In the genomic region with DNA sequence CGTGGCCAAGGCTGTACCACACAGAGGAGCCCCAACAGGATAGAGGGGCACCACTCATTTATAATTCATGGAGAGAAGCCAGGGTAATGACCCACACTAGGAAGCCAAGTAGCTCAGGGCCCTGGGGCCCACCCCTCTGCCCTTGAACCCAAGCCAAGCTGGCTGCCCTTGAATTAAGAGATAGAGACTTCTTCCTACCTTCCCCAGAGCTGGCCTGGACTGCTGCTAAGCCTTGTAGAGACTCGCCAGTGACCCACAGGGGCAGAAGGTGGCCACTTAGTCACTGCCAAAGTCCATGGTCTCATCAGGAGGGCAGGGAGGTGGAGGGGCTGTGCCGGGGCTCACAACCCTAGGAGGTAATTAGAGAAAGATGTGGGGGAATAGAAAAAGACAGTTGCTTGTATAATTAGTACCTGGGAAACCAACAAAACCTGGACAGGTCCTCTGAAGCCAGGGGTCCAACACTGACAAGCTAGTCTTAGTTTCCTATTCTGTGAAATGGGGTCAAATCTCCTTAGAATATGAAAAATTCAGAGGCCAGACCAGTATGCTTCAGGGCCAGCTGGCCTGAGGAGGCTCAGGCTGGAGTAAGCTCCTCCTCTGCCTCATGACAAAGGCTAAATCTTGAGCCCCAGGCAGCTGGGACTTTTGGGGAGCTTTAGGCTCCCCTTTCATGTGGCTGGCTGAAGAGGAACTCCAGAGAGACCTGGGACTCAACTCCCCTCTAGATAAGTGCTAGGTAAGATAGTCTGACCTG, we compare ENCODE assay signal across 9 mouse cellular contexts. TPM values are rescaled to one million over a fixed set of nuclear protein-coding genes. Genes with fewer than 3 reads are reported as not detected.
DNase-seq lines count a peak whose midpoint lies in the region; ATAC-seq lines count a peak whose summit lies in the region.
"Had no signal": no experiment of that assay in that cellular context is flagged by ENCODE, and none has a peak within 500 bp of the region (broad histone marks: within the 10 kb centered on the region; RNA-seq: fewer than 3 reads in every experiment).

No protein-coding gene starts in this region.

- no peak for ATAC-seq in forebrain, embryonic 11.5 days (replicated peaks; ENCODE audit: low FRiP score)
- no peak for ATAC-seq in limb, embryonic 12.5 days (ENCODE audit: insufficient number of reproducible peaks, insufficient read depth, low FRiP score, low TSS enrichment, low read depth)

- WGBS in forebrain, embryonic 10.5 days: 77% methylated on average over 3 of the region's 3 CpGs
- WGBS in forebrain, embryonic 11.5 days: 71% methylated on average over 3 of the region's 3 CpGs
- 52% methylated on average over 3 of the region's 3 CpGs for WGBS in limb, embryonic 12.5 days

- H3K4me1 ChIP-seq in forebrain, embryonic 10.5 days: peaks cover 33% of the 10 kb centered on the region
- H3K4me1 ChIP-seq in forebrain, embryonic 11.5 days (replicated peaks; ENCODE audit: control insufficient read depth, insufficient read depth, low read length): peaks cover 11% of the 10 kb centered on the region
- peaks cover 30% of the 10 kb centered on the region for H3K4me1 ChIP-seq in limb, embryonic 12.5 days (replicated peaks)

- intact Hi-C loops in left cerebral cortex, postnatal 25 days (cut with DNase I): no loop called here

- no peak for DNase-seq in forebrain, embryonic 10.5 days (ENCODE audit: extremely low spot score, low spot score)
- DNase-seq in forebrain, embryonic 11.5 days (ENCODE audit: low spot score): no peak
- peak; percentile 22 to 26 for DNase-seq in spleen, postnatal 10 days (ENCODE audit: low spot score in 2 of 2)
- DNase-seq in spleen, adult 18-20 months: no peak
- DNase-seq in layer of hippocampus, adult 11-12 months (ENCODE audit: low spot score): no peak
- no peak for DNase-seq in left cerebral cortex, postnatal 25 days (ENCODE audit: low spot score in 2 of 2)
- DNase-seq in lung, postnatal 14 days: no peak

- H3K4me2 ChIP-seq in forebrain, embryonic 11.5 days (ENCODE audit: low read depth, low read length, severe bottlenecking): no peak overlapping the region
- H3K4me2 ChIP-seq in limb, embryonic 12.5 days: peak overlapping the region; percentile 82

- H3K9me3 ChIP-seq in forebrain, embryonic 10.5 days: no peaks in the 10 kb centered on the region
- H3K9me3 ChIP-seq in forebrain, embryonic 11.5 days (ENCODE audit: control insufficient read depth, low read length): no peaks in the 10 kb centered on the region
- no peaks in the 10 kb centered on the region for H3K9me3 ChIP-seq in limb, embryonic 12.5 days

- H3K9ac ChIP-seq in forebrain, embryonic 11.5 days (ENCODE audit: low read length): no peak overlapping the region
- no peak overlapping the region for H3K9ac ChIP-seq in limb, embryonic 12.5 days (replicated peaks)

- H3K27me3 ChIP-seq in forebrain, embryonic 10.5 days (ENCODE audit: poor library complexity, severe bottlenecking): no peaks in the 10 kb centered on the region
- no peaks in the 10 kb centered on the region for H3K27me3 ChIP-seq in forebrain, embryonic 11.5 days (ENCODE audit: control insufficient read depth, insufficient read depth, low read length)
- H3K27me3 ChIP-seq in limb, embryonic 12.5 days: no peaks in the 10 kb centered on the region

- H3K36me3 ChIP-seq in forebrain, embryonic 10.5 days (replicated peaks): peaks cover 67% of the 10 kb centered on the region
- peaks cover 27% of the 10 kb centered on the region for H3K36me3 ChIP-seq in forebrain, embryonic 11.5 days (ENCODE audit: control insufficient read depth, insufficient read depth, low read length)
- H3K36me3 ChIP-seq in limb, embryonic 12.5 days: peaks cover 52% of the 10 kb centered on the region

- H3K4me3 ChIP-seq in forebrain, embryonic 10.5 days: peak overlapping the region; percentile 93
- no peak overlapping the region for H3K4me3 ChIP-seq in forebrain, embryonic 11.5 days (ENCODE audit: low read depth, low read length)
- H3K4me3 ChIP-seq in limb, embryonic 12.5 days (replicated peaks): peak overlapping the region; percentile 94

- H3K27ac ChIP-seq in forebrain, embryonic 10.5 days: peak overlapping the region; percentile 100; the same call in 1 of the 2 replicates
- H3K27ac ChIP-seq in forebrain, embryonic 11.5 days (ENCODE audit: low read depth, low read length): no peak overlapping the region
- H3K27ac ChIP-seq in limb, embryonic 12.5 days: 0 out of 2 replicates have a peak overlapping the region, but pooled peaks have one; percentile 3

RNA-seq across cellular contexts. Expression of a gene that starts 9.4 kb away (rescaled TPM):
- 88.6 and 106 TPM in 2 replicates for polyA plus RNA-seq in forebrain, embryonic 10.5 days (2016; fragmentation: Nextera tagmentation; extraction: Ambion mirVana)
- polyA plus RNA-seq in forebrain, embryonic 11.5 days (2014; fragmentation: Nextera tagmentation; extraction: Ambion mirVana): 124 and 126 TPM in 2 replicates
- polyA plus RNA-seq in limb, embryonic 12.5 days (2016; fragmentation: Nextera tagmentation; extraction: Ambion mirVana): 70.0 and 71.8 TPM in 2 replicates
- 100 to 1,000 TPM; 166 to 176 TPM for total RNA-seq in left cerebral cortex, postnatal 25 days (2021)

RNA-seq across cellular contexts. Expression of a gene that starts 16.9 kb away (rescaled TPM):
- polyA plus RNA-seq in forebrain, embryonic 10.5 days (2016; fragmentation: Nextera tagmentation; extraction: Ambion mirVana): 0.04 TPM in 1 of 2 replicates, not detected in the other
- polyA plus RNA-seq in forebrain, embryonic 11.5 days (2014; fragmentation: Nextera tagmentation; extraction: Ambion mirVana): not detected in 2 replicates
- polyA plus RNA-seq in limb, embryonic 12.5 days (2016; fragmentation: Nextera tagmentation; extraction: Ambion mirVana): 0.05 and 0.08 TPM in 2 replicates
- under 1 TPM; 0.14 to 0.23 TPM for total RNA-seq in left cerebral cortex, postnatal 25 days (2021)
- total RNA-seq: neutrophil, adult 5-6 weeks had no signal

Comparison
In these comparisons a context has a peak if more than half of its experiments do, and no peak if none do; other contexts are left out.
1. DNase-seq: peak in spleen, postnatal 10 days (2 of 2); none in forebrain, embryonic 10.5 days (single experiment), forebrain, embryonic 11.5 days (single experiment), spleen, adult 18-20 months (0 of 2), layer of hippocampus, adult 11-12 months (single experiment), left cerebral cortex, postnatal 25 days (0 of 2) and lung, postnatal 14 days (single experiment).